Mouse (Mus musculus) testis, adult 10 weeks (tissue): ENCODE data around the gene Dennd4c. TPM values are rescaled to one million over a fixed set of nuclear protein-coding genes. Genes with fewer than 3 reads are reported as not detected.

Experiments
- polyA plus RNA-seq: library from polyadenylated mRNA; stranded (reverse); fragments of 350-450 nt; fragmentation: Illumina TruSeq; extraction: RNeasy Lipid Tissue Mini Kit (QIAGEN cat#74804); gene quantifications from one replicate; pipeline ENCODE4 v1.2.3, GENCODE M21; 2014; ENCODE audit warnings: low read depth, low replicate concordance

Gene Dennd4c
- polyA plus RNA-seq: 31.0 TPM

DNA sequence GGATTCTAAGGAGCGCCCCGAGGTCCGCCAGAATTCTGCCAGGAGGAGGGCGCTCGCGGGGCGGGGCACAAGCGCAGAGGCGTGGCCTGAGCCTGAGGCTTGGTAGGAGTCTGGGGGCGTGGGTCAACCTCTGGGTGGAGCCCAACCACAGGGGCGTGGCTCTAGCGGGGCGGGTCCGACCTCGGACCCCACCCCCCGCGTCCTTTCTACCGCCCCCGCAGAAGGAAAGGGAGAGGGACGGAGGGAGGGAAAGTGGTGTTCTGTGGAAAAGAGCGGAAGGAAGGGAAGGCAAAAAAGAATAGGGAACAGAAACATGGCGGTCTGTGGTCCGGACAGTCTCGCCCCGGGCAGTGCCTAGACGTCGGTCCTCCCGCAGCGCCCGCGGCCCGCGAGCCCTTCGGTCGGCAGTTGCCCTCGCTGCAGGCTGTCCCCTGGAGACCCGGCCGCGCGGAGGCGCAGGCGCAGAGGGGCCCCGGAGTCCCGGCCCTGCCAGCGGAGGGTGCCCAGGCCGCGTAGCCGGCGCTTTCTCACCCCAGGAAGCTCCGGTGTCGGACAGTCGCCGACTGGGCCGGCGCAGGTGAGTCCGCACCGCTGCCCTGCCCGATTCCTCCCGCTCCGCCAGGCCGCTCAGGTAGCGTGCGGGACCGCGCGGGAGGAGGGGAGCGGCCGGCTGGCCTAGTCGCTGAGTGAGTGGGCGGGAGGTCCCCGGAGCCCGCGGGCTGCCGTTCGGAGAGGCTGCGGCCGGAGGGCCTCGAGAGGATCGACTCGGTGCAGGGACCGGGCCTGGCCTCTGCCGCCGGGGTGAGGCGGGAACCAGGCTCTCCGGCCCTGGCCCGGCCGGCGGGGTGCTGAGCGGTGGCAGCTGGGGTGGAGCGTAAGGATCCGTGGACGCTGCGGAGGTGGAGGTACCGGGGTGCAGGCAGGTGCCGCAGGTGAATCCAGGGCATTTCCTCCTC lies at the start of gene Dennd4c:
Gene Dennd4c, plus strand, starts transcription at position 220 of the 956 bp plus-strand sequence.

DNA sequence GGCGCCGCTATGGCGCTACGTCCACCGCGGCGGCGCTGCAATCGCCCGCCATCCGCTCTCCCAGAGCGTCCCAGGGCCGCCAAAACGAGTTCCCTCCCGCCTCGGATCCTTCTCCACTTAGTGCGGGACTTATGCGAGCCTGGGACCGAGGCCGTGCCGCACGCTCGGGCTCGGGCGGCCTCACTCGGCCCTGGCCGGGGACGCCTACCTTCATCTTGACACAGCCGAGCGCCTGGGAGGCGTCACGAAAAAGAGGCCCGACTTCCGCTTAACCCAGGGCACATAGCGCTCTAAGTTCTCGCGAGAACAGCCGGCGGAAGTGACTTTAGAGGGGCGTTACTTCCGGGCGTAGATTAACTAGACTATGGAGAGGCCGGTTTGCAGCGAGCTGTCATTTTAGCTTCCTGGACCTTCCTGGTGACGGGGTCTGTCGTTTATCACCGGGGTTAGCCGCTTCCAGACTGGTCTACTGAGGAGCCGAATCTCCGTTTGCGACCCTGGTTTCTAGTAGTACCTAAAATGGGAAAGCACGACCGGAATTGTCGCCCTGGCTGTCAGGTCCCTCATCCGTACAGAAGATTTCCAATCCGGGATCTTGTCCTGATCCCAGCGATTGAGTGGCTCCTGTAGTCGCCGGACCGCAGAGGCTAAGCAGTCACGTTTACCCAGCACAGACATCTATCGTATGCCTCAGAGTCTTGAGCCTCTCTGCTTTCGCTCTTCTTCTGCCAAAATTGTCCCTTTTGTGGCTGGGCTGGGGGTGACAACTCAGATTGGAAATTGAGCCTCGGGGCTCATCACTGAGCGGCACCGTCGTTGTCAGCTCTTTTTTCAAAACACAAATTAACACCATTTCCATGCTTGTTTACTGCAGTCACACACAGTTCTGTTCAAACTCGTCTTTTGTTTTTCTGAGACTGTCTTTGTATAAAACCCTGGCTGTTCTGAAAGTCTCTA lies 109.0 kb downstream of the Dennd4c start, which contains the start of gene Rps6:
Gene Rps6, minus strand, starts transcription at position 300 of the 957 bp plus-strand sequence.

DNA sequence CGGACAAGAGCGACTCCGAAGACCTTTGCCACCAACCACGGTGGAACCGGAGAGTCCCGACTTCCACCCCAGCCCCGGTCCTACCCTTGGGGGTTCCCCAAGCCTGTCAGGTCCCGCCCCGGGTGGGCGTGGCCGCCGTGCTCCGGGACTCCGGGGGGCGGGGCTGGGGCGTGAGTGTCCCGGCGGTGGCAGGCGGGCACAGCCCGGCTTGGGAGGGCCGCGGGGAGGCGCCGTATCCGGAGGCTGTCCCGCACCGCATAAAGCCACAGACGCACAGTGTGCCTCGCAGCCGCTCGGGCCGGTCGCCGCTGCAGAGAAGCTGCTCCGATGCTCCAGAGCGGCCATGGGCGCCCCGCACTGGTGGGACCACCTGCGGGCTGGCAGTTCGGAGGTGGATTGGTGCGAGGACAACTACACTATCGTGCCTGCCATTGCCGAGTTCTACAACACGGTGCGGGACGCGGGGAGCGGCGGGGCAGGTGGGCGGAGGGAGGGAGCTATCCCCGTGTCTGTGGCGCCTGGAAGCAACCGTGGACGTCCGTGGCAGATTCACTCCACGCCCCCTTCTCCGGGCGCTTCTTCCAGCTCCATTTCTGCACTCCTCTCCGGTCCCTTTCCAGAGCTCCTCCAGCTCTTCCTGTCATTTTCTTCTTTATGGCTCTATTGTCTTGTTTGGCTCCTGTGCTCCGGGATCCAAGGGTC lies 125.9 kb downstream of the Dennd4c start, which contains the start of gene Acer2:
Gene Acer2, plus strand, starts transcription at position 251 of the 702 bp plus-strand sequence.

Other genes with a start within 250 kb of the Dennd4c start
- 115 TPM for gene Saxo1, start 190.2 kb upstream of the Dennd4c start, polyA plus RNA-seq
- 25.7 TPM for gene Rraga, start 172.9 kb upstream of the Dennd4c start, polyA plus RNA-seq
- 37.3 TPM for gene Haus6, start 136.5 kb upstream of the Dennd4c start, polyA plus RNA-seq
- 26.4 TPM for gene Plin2, start 78.5 kb upstream of the Dennd4c start, polyA plus RNA-seq
- gene Rps6, start 108.9 kb downstream of the Dennd4c start, polyA plus RNA-seq: 361 TPM
- gene Acer2, start 125.8 kb downstream of the Dennd4c start, polyA plus RNA-seq: 7.3 TPM